Mouse (Mus musculus) liver, adult 2 months (tissue): ENCODE measurements around the gene Kcng4.

Experiments used
- CTCF ChIP-seq: fragments of 200-500 bp; IDR thresholded peaks from 2 replicates; pipeline ENCODE4 v1.5.1; 2011; ENCODE audit warnings: low read depth, low read length, control low read depth
- POLR2A ChIP-seq: fragments of 200-500 bp; IDR thresholded peaks from 2 replicates; pipeline ENCODE4 v1.6.1; 2011; ENCODE audit warnings: low read length, control low read depth; ENCODE audit not compliant: insufficient read depth; ENCODE audit errors: extremely low read depth

GRCm38 (mm10) chr8:119635378-119635777, at the start of gene Kcng4:
- no peak for TF ChIP-seq CTCF
- no peak for TF ChIP-seq POLR2A
